Mouse (Mus musculus) stomach, postnatal 0 days (tissue): Measurements from ENCODE around the gene Cyp4f40.

ENCODE experiments used
- CTCF ChIP-seq: IDR thresholded peaks from 2 replicates; pipeline ENCODE4 v1.5.1; 2016; ENCODE audit warnings: antibody characterized with exemption, low read depth, mild to moderate bottlenecking, moderate library complexity
- EP300 ChIP-seq: optimal IDR thresholded peaks from 2 replicates; pipeline ENCODE3; 2016; ENCODE audit warnings: antibody characterized with exemption

DNA sequence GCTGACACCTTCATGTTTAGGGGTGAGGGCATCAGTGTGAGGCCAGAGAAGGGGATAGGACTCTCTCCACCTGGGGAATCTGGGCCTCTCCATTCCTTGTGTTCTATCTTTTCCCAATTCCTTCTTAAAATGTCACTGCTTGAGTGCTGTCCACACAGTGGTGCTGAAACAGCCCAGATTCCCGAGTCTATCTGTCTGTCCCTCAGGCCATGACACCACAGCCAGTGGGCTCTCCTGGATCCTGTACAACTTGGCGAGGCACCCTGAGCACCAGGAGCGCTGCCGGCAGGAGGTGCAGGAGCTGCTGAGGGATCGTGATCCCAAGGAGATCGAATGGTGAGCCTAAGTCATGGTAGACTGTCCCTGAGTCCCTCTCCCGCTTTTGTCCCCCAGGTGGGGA lies 15.3 kb downstream of the Cyp4f40 start:
- TF ChIP-seq CTCF, result no peak
- TF ChIP-seq EP300, result no peak
